Mouse (Mus musculus): Measurements from ENCODE around the gene Sh3rf3.

DNA sequence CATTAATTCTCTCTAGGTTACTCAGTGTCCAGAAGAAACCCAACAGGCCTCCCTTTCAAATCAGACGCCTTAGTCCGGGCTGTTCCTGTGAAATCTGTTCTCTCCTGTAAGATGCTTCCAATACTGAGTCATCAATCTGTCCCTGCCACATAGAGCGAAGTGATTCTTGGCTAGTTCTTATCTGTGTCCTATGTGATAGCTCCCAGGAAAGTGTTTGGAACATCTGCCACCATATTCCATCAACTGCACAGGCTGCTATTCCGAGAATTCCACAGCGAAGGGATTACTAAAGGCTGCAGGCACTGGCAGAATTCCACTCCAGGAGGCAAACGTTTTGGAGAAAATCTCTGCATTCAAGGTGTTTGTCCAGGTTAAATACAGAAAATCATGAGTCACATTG is 314.5 kb downstream of the Sh3rf3 start:
- TF ChIP-seq CTCF (IDR thresholded peaks at IDR 0.05; ENCODE audit: borderline replicate concordance, insufficient read depth, low read length) (no peak), POLR2A (IDR thresholded peaks at IDR 0.05; ENCODE audit: low read depth, low read length) (no peak)
